Mouse (Mus musculus) forebrain, postnatal 0 days (tissue): Measurements from ENCODE around the gene Dusp10. TPM values are rescaled to one million over a fixed set of nuclear protein-coding genes. Genes with fewer than 3 reads are reported as not detected.

Source experiments
- ATAC-seq: fragments of 200-750 bp; cut with Nextera tagmentation; 2 replicates; pipeline ENCODE4 v1.8.0; 2017; ENCODE audit warnings: mild to moderate bottlenecking, moderate library complexity
- DNase-seq: peaks from one replicate; pipeline ENCODE4 v3.0.0-alpha.2; 2015
- H3K27ac ChIP-seq: fragments of 300-500 bp; sonication (generic); 2 replicates; pipeline ENCODE4 v1.5.1; 2014; ENCODE audit warnings: low read depth, mild to moderate bottlenecking, antibody characterized with exemption, low read length, moderate library complexity, mixed read lengths
- H3K27me3 ChIP-seq: fragments of 300-500 bp; sonication (generic); 2 replicates; pipeline ENCODE4 v1.6.1; 2014; ENCODE audit warnings: mild to moderate bottlenecking, low read length, mixed read lengths; ENCODE audit not compliant: insufficient read depth
- H3K36me3 ChIP-seq: fragments of 300-500 bp; sonication (generic); 2 replicates; pipeline ENCODE4 v1.6.1; 2014; ENCODE audit warnings: mild to moderate bottlenecking, moderate library complexity; ENCODE audit not compliant: insufficient read depth
- H3K4me1 ChIP-seq: fragments of 300-500 bp; sonication (generic); 2 replicates; pipeline ENCODE4 v1.6.1; 2014; ENCODE audit warnings: antibody characterized with exemption; ENCODE audit not compliant: insufficient read depth
- H3K4me2 ChIP-seq: fragments of 300-500 bp; sonication (generic); 2 replicates; pipeline ENCODE4 v1.6.1; 2014; ENCODE audit warnings: low read depth, mild to moderate bottlenecking, moderate library complexity
- H3K4me3 ChIP-seq: fragments of 300-500 bp; sonication (generic); 2 replicates; pipeline ENCODE4 v1.5.1; 2014; ENCODE audit warnings: low read depth, low read length, mixed read lengths
- H3K9ac ChIP-seq: fragments of 300-500 bp; sonication (generic); 2 replicates; pipeline ENCODE4 v1.6.1; 2014; ENCODE audit warnings: mild to moderate bottlenecking
- H3K9me3 ChIP-seq: fragments of 300-500 bp; sonication (generic); 2 replicates; pipeline ENCODE4 v1.6.1; 2016; ENCODE audit warnings: low read length
- CTCF ChIP-seq: sonication (generic); IDR thresholded peaks from 2 replicates; pipeline ENCODE4 v1.5.1; 2016; ENCODE audit warnings: antibody characterized with exemption, control low read depth, low read depth
- WGBS: fragments of 180-500 bp; shearing (Covaris S2); extraction: QIAGEN DNeasy Blood & Tissue Kit; methylation state at CpG from one replicate; pipeline ENCODE4 v1.1.7; 2014; 5-methylcytosine and 5-hydroxymethylcytosine counted together
- polyA plus RNA-seq: library from polyadenylated mRNA; unstranded; fragments of >200 nt; fragmentation: Nextera tagmentation; extraction: Ambion mirVana; gene quantifications from 2 replicates; pipeline ENCODE4 v1.2.1, GENCODE M21; 2015
- total RNA-seq: library from RNA; depleted of rRNA; stranded (reverse); fragments of >200 nt; gene quantifications from 2 replicates; pipeline ENCODE4 v1.2.3, GENCODE M21; 2014

Gene Dusp10
- total and polyA plus RNA-seq, 2 experiments from 2014 or later, result 3.8 to 8.9 TPM

DNA sequence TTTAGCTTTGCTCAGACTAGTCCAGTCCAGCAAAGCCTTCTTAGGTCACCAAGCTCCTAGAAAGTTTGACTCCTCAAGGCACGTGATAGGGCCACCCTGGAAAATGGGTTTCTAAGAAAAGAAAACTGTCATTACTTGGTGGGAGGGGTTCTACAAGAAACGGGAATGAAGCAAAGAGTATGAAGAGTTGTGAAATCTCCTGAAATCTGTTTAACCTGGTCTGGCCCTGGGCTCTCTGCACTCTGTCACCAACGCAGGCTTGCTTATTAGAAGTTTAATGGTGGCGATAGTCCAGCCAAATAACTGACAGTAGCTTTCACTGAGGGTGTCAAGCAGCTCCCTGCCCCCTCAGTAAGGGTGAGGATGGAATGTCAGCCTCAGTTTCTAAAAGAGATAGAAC lies 40.0 kb downstream of the Dusp10 start:
- no peak for ATAC-seq

DNA sequence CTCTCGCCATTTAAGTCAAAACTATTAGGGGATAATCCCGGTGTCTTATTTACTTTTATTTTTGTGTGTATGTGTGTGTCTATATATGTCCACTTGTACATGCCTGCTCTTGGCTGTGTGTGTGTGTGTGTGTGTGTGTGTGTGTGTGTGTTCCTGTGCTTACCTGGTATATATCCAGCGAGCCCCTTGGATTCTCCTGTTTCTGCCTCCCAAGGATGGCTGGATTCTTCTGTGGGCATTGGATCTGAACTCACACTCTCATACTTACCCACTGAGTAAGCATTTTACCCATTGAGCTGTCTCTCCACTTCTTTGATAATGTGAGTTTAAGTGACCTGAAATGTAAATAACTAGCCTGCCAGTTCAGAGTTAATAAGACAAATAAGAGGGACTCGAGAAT lies 40.6 kb downstream of the Dusp10 start:
- Histone ChIP-seq H3K36me3 (no peaks in the 10 kb centered on the region), H3K4me2 (no peak overlapping the region), H3K9me3 (no peaks in the 10 kb centered on the region), H3K27me3 (no peaks in the 10 kb centered on the region), H3K4me1 (no peaks in the 10 kb centered on the region), H3K4me3 (no peak overlapping the region), H3K9ac (no peak overlapping the region), H3K27ac (no peak overlapping the region)
- no peak for TF ChIP-seq CTCF
- no peak for ATAC-seq
- WGBS, result 88% methylated on average over 4 of the region's 4 CpGs
- DNase-seq, result no peak

More for the DNA sequence above, 40.0 kb downstream of the Dusp10 start:
- TF ChIP-seq CTCF, result no peak
- Histone ChIP-seq H3K36me3 (no peaks in the 10 kb centered on the region), H3K9me3 (no peaks in the 10 kb centered on the region), H3K4me2 (no peak overlapping the region), H3K4me1 (no peaks in the 10 kb centered on the region), H3K9ac (no peak overlapping the region), H3K4me3 (no peak overlapping the region), H3K27ac (no peak overlapping the region), H3K27me3 (no peaks in the 10 kb centered on the region)
- DNase-seq, result no peak
- 77% methylated on average over 4 of the region's 4 CpGs for WGBS

DNA sequence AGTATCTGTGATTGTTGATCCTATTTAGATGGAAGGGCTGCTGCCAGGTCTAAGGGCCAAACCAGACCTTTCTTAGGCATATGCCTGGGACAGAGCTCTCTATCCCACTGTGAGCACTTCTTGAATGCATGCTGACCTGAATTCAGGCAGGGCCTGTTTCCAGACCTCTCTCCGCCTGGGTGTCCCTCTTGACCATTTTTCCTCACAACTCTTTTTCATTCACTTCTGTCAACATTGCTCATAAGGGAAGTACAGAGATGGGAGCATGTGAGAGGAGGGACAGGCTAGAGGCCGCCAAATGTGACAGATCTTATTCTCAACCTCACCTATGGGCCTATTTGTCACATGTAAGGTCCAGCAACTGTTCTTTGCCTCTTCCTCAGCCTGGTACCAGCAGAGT lies 41.1 kb downstream of the Dusp10 start:
- Histone ChIP-seq H3K36me3 (no peaks in the 10 kb centered on the region), H3K9me3 (no peaks in the 10 kb centered on the region), H3K4me3 (no peak overlapping the region), H3K4me2 (no peak overlapping the region), H3K9ac (no peak overlapping the region), H3K4me1 (no peaks in the 10 kb centered on the region), H3K27ac (no peak overlapping the region), H3K27me3 (no peaks in the 10 kb centered on the region)
- DNase-seq (no peak), ATAC-seq (no peak)
- no peak for TF ChIP-seq CTCF
- 91% methylated on average over 2 of the region's 2 CpGs for WGBS

DNA sequence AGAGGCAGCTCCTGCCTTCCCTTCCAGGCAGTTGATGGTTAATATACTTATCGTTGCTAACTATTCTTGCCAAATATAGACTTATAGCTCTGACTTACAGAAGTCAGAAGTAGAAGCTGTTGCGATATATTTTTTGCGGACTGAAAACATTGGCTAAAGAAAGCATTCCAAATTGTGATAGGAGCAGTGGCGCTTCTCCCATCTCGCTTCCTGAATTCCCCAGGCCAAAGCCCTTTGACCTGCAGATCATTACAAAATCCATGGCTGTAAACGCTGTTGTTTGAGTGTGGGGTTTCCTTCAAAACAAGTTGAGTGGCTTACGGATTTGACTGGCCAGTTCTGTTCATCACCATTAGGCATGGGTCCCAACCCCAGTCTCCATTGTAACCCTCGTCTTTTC lies 45.1 kb downstream of the Dusp10 start:
- Histone ChIP-seq H3K9ac (no peak overlapping the region), H3K27me3 (no peaks in the 10 kb centered on the region), H3K4me2 (no peak overlapping the region), H3K9me3 (no peaks in the 10 kb centered on the region), H3K4me3 (no peak overlapping the region), H3K36me3 (no peaks in the 10 kb centered on the region), H3K4me1 (no peaks in the 10 kb centered on the region), H3K27ac (no peak overlapping the region)
- TF ChIP-seq CTCF, result no peak
- ATAC-seq (no peak), DNase-seq (no peak)
- WGBS, result 85% methylated on average over 8 of the region's 8 CpGs

DNA sequence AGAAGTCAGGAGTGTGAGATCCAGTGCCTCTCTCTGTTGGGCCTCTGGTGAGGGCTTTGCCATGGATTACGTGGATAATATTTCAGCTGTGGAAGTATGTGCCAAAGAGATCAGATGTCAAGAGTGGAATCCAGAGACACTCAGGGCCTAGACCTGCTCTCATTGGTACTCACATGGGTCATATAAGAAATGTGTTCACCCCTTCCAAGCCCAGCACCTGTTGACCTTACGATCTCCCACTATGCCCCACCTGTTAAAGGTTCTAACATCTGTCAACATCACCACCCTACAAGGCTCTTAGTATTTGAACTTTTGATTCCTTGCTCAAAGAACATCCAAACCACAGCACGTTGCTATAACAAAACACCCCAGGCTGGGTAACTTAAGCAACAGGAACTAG lies 46.7 kb downstream of the Dusp10 start:
- TF ChIP-seq CTCF, result no peak
- Histone ChIP-seq H3K27ac (no peak overlapping the region), H3K36me3 (no peaks in the 10 kb centered on the region), H3K27me3 (no peaks in the 10 kb centered on the region), H3K4me3 (no peak overlapping the region), H3K9me3 (no peaks in the 10 kb centered on the region), H3K9ac (no peak overlapping the region), H3K4me1 (no peaks in the 10 kb centered on the region), H3K4me2 (no peak overlapping the region)
- WGBS, result 90% methylated on average over 3 of the region's 3 CpGs
- no peak for DNase-seq
- ATAC-seq, result no peak

DNA sequence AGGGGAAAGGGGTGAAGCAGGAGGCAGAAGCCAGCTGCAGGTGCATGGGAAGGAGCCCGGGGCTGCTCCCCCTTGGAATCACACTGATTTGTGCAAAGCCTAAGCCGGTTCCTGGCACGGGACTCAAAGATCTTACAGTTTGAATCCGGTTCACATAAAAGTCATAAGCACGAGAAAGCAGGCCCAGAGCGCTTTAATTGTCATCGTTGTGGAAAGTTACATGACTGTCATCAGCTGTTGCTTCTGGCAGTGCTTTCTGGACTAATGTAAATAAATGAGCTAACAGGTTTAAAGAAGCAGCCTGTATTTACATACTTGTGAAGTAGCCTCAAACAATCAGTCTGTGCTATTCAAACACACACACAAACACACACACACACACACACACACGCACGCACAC lies 47.3 kb downstream of the Dusp10 start:
- Histone ChIP-seq H3K27ac (no peak overlapping the region), H3K9me3 (no peaks in the 10 kb centered on the region), H3K36me3 (no peaks in the 10 kb centered on the region), H3K4me3 (no peak overlapping the region), H3K4me1 (no peaks in the 10 kb centered on the region), H3K27me3 (no peaks in the 10 kb centered on the region), H3K9ac (no peak overlapping the region), H3K4me2 (no peak overlapping the region)
- ATAC-seq (peak; percentile 42; the same call in 1 of the 2 replicates), DNase-seq (peak; percentile 49)
- WGBS, result 44% methylated on average over 9 of the region's 9 CpGs
- TF ChIP-seq CTCF, result no peak

DNA sequence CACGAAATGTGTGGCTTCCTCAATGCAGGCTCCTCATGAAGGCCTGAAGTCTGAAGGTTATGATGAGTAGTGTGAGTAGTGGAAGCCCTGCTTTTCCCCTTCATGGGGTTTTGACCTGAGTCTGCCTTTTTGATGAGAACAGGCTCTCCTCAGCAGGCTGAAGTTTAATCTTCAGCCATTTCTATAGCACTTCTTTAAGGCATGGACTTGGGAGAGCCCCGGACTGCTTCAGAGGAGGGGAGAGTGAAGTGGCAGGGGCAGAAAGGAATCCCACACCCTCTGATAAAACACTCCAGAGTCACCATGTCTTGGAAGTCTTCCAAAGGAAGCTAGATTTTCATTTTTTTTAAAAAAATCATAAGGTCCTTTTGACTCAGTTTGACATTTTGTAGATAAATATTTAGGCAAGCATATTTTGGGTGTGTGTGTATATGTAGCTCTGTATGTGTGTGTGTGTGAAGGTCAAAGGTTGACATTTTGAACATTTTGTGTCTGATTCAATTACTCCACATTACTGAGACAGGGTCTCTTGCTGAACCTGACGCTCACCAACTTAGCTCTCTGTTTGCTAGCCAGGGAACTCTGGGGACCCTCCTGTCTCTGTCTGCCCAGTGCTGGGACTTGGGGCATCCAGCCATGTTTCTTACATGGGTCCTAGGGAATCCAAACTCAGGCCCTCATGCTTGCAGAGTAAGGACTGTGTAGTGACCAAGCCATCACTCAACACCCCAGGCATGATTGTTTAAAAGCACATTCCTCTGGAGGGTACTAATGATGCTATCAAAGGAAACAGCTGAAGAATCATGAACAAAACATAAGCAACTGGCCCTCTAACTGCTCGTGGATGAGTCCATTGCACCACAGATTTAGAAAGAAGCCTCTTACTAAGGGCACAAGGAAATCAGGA lies 48.0 kb downstream of the Dusp10 start:
- Histone ChIP-seq H3K4me2 (no peak overlapping the region), H3K27ac (no peak overlapping the region), H3K27me3 (no peaks in the 10 kb centered on the region), H3K4me1 (peaks cover 5% of the 10 kb centered on the region; the same call in 1 of the 2 replicates), H3K9ac (no peak overlapping the region), H3K36me3 (no peaks in the 10 kb centered on the region), H3K4me3 (no peak overlapping the region), H3K9me3 (no peaks in the 10 kb centered on the region)
- DNase-seq, result no peak
- 62% methylated on average over 4 of the region's 4 CpGs for WGBS
- TF ChIP-seq CTCF, result no peak
- ATAC-seq, result no peak
